Mouse (Mus musculus) midbrain, embryonic 12.5 days (tissue): ENCODE results near the gene Mef2a. TPM values are rescaled to one million over a fixed set of nuclear protein-coding genes. Genes with fewer than 3 reads are reported as not detected.

Experiments used
- ATAC-seq: fragments of 200-750 bp; cut with Nextera tagmentation; 2 replicates; pipeline ENCODE4 v1.8.0; 2017; ENCODE audit warnings: low read depth, moderate TSS enrichment, moderate library complexity; ENCODE audit not compliant: low FRiP score
- H3K27ac ChIP-seq: fragments of 300-500 bp; sonication (generic); replicated peaks from 2 replicates; pipeline ENCODE4 v1.5.1; 2016; ENCODE audit warnings: mild to moderate bottlenecking
- H3K27me3 ChIP-seq: fragments of 300-500 bp; sonication (generic); 2 replicates; pipeline ENCODE4 v1.6.1; 2016; ENCODE audit warnings: mild to moderate bottlenecking
- H3K36me3 ChIP-seq: fragments of 300-500 bp; sonication (generic); 2 replicates; pipeline ENCODE4 v1.6.1; 2016
- H3K4me1 ChIP-seq: fragments of 300-500 bp; sonication (generic); 2 replicates; pipeline ENCODE4 v1.6.1; 2016
- H3K4me2 ChIP-seq: fragments of 300-500 bp; sonication (generic); replicated peaks from 2 replicates; pipeline ENCODE4 v1.6.1; 2016; ENCODE audit warnings: mild to moderate bottlenecking, moderate library complexity
- H3K4me3 ChIP-seq: fragments of 300-500 bp; sonication (generic); 2 replicates; pipeline ENCODE4 v1.5.1; 2016; ENCODE audit warnings: mild to moderate bottlenecking
- H3K9ac ChIP-seq: fragments of 300-500 bp; sonication (generic); replicated peaks from 2 replicates; pipeline ENCODE4 v1.6.1; 2016; ENCODE audit warnings: mild to moderate bottlenecking, moderate library complexity
- H3K9me3 ChIP-seq: fragments of 300-500 bp; sonication (generic); 2 replicates; pipeline ENCODE4 v1.6.1; 2016; ENCODE audit warnings: mild to moderate bottlenecking
- WGBS: fragments of 180-500 bp; shearing (Covaris S2); methylation state at CpG from one replicate; pipeline ENCODE4 v1.1.7; 2016; 5-methylcytosine and 5-hydroxymethylcytosine counted together
- polyA plus RNA-seq: library from polyadenylated mRNA; unstranded; fragments of >200 nt; fragmentation: Nextera tagmentation; extraction: Ambion mirVana; gene quantifications from 2 replicates; pipeline ENCODE4 v1.2.1, GENCODE M21; 2016

Gene Mef2a
- polyA plus RNA-seq, 1 experiment from 2014 or later, result 29.7 TPM

DNA sequence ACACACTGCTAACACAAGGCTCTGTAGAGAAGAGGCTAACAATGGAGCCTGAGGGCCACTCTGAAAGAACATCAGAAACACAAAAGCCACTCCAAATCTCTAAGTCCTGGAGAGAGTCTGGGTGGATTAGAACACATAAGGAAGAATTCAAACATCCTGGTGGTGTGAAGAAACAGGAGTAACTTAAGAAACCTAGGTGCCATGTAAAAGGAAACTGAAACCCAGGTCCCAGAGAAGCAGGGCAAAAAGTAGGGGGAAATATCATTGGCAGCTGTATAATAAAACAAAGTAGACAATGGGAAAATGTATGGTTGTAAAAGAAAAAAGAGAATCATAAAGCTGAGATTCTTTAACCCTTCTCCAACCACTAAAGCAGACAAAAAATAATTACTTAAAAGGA, 12.8 kb downstream of the Mef2a start:
- peaks cover 7% of the 10 kb centered on the region; the same call in 1 of the 2 replicates for H3K9me3 ChIP-seq
- H3K9ac ChIP-seq, result no peak overlapping the region
- H3K4me2 ChIP-seq, result no peak overlapping the region
- H3K27me3 ChIP-seq, result no peaks in the 10 kb centered on the region
- ATAC-seq, result no peak
- H3K4me3 ChIP-seq, result no peak overlapping the region
- 0 out of 2 replicates have a peak, but pooled peaks cover 5% of the 10 kb centered on the region for H3K36me3 ChIP-seq
- H3K4me1 ChIP-seq, result no peaks in the 10 kb centered on the region
- H3K27ac ChIP-seq, result no peak overlapping the region

DNA sequence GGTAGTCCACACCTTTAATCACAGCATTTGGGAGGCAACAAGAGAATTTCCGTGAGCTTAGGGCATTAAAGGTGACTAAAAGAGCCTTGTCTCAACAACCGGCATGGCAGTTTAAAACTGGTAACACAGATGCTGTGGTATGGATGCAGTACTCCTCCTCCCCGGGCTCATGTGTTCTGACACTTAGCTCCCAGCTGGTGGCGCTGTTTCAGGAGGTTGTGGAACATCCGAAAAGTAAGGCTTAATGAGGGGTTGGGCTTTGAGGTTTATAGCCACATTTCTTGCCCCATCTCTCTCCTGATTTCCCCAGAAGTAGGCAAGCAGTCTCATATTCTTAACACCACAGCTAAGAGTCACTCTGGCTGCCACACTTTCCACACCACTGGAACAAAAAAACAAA, 16.8 kb downstream of the Mef2a start:
- Histone ChIP-seq H3K27ac (no peak overlapping the region), H3K4me3 (no peak overlapping the region), H3K9me3 (peaks cover 7% of the 10 kb centered on the region; the same call in 1 of the 2 replicates), H3K4me2 (no peak overlapping the region), H3K36me3 (0 out of 2 replicates have a peak, but pooled peaks cover 5% of the 10 kb centered on the region), H3K9ac (no peak overlapping the region), H3K27me3 (no peaks in the 10 kb centered on the region), H3K4me1 (no peaks in the 10 kb centered on the region)
- ATAC-seq, result no peak
- 96% methylated on average over 5 of the region's 5 CpGs for WGBS

DNA sequence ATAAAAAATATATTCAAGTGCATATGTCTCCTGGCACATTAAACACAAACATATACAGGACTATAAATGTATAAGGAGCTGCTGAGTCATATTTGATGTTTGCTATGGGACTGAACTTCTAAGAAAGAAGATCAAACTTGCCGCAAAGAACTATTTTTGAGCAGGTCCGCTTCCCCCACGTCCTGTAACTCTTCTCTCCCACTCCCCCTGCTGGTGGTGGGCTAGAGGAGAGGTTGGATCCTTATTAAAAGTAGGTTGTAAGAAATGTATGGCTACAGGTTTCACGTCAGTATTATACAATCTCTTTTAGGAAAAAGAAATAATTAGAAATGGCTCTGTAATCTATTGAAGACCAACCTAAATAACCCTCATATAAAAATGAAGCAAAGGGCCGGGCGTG, 19.0 kb downstream of the Mef2a start:
- H3K36me3 ChIP-seq, result 0 out of 2 replicates have a peak, but pooled peaks cover 5% of the 10 kb centered on the region
- no peaks in the 10 kb centered on the region for H3K4me1 ChIP-seq
- peaks cover 7% of the 10 kb centered on the region; the same call in 1 of the 2 replicates for H3K9me3 ChIP-seq
- no peaks in the 10 kb centered on the region for H3K27me3 ChIP-seq
- no peak overlapping the region for H3K4me3 ChIP-seq
- no peak overlapping the region for H3K9ac ChIP-seq
- no peak for ATAC-seq
- WGBS, result 88% methylated on average over 6 of the region's 6 CpGs
- H3K4me2 ChIP-seq, result no peak overlapping the region
- H3K27ac ChIP-seq, result no peak overlapping the region

DNA sequence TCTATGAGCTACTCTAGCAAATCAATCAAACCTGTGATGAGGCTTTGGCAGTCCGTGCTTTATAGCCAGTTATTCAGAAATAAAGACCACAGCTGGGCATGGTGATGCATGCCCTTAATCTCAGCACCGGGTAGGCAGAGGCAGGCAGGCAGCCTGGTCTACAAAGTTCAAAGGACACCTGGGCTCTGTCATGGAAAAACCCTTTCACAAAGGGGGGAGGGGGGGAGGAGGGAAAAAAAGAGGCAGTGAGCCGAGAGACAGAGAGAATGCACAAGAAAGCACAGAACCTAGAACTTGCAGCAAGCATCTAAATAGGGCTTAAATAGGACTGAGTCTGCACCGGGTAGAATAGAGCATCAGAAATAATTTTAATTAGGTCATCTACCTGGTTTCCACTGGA, 19.7 kb downstream of the Mef2a start:
- ATAC-seq, result no peak
- H3K9me3 ChIP-seq, result peaks cover 7% of the 10 kb centered on the region; the same call in 1 of the 2 replicates
- 81% methylated on average over 4 of the region's 4 CpGs for WGBS
- no peaks in the 10 kb centered on the region for H3K27me3 ChIP-seq
- no peak overlapping the region for H3K27ac ChIP-seq
- no peak overlapping the region for H3K4me2 ChIP-seq
- H3K36me3 ChIP-seq, result 0 out of 2 replicates have a peak, but pooled peaks cover 5% of the 10 kb centered on the region
- H3K4me1 ChIP-seq, result no peaks in the 10 kb centered on the region
- no peak overlapping the region for H3K4me3 ChIP-seq
- no peak overlapping the region for H3K9ac ChIP-seq

DNA sequence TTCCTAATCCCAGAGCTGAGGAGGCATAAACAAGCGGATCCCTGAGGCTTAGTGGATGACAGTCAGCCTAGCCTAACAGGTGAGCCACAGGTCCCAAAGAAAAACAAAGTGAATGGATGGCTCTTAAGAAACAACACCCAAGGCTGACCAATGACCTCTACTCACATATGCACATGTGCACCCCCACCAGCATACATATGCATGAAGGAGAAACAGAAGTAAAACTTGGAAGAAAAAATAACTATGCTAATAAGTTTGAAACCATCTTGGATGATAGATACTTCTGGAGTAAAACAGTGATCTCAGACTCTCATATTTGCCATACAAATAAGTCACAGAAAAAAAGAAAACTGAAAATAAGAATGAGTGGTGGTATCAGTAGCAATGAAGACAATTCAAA, 28.2 kb downstream of the Mef2a start:
- Histone ChIP-seq H3K27ac (no peak overlapping the region), H3K9ac (no peak overlapping the region), H3K36me3 (peaks cover 2% of the 10 kb centered on the region; the same call in 1 of the 2 replicates), H3K4me3 (no peak overlapping the region), H3K4me1 (no peaks in the 10 kb centered on the region), H3K27me3 (no peaks in the 10 kb centered on the region), H3K9me3 (no peaks in the 10 kb centered on the region), H3K4me2 (no peak overlapping the region)
- ATAC-seq, result no peak
- WGBS, result 65% methylated on average over 1 of the region's 1 CpGs

DNA sequence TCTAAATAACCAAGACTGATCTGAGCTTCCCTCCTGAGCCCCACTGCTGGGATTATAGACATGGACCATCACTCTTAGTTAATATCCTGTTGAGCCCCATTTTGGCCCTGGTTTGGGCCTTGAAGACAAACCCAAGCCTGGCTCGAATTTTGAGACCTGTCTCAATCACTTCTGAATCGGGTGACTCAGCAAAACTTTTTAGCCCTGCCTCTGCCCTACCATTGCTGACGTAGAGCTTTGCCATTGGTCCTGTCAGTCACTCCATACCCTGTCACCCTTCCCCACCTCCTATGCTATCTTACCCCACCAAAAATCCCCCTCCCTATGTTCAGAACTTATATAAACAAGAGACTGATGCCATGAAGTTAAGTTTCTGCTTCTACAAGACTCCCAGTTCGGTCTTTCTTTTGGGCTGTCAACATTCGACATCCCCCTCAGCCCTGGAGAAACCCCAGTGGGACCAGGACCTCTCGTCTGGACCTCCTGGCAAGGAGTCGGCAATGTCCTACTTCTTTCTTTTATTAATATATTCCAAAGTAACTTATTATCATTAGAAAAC, 30.5 kb downstream of the Mef2a start:
- H3K4me1 ChIP-seq, result no peaks in the 10 kb centered on the region

DNA sequence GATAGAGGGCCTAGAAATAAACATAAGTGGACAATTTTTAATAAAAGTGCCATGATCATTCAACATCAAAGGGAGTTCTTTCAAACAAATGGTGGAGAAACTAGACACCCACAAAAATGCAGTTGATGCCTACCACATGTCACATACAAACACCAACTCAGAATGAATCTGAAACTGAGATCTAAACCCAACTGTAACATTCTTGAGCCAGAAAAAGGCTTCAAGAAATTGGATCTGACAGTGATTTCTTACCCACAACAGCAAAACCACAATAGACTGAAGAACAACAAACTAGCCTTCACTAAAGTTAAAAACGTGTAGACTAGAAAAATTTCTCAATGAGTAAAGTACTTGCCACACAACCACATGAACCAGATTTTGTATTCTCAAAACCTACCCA, 52.3 kb downstream of the Mef2a start:
- WGBS, result 83% methylated on average over 1 of the region's 1 CpGs
- Histone ChIP-seq H3K27ac (no peak overlapping the region), H3K27me3 (no peaks in the 10 kb centered on the region), H3K36me3 (no peaks in the 10 kb centered on the region), H3K9ac (no peak overlapping the region), H3K4me1 (no peaks in the 10 kb centered on the region), H3K4me3 (no peak overlapping the region), H3K4me2 (no peak overlapping the region), H3K9me3 (no peaks in the 10 kb centered on the region)
- no peak for ATAC-seq

More for the DNA sequence above, 30.5 kb downstream of the Mef2a start:
- Histone ChIP-seq H3K27ac (no peak overlapping the region), H3K36me3 (peaks cover 2% of the 10 kb centered on the region; the same call in 1 of the 2 replicates), H3K4me2 (no peak overlapping the region), H3K27me3 (no peaks in the 10 kb centered on the region), H3K4me3 (no peak overlapping the region), H3K9ac (no peak overlapping the region), H3K9me3 (0 out of 2 replicates have a peak, but pooled peaks cover 5% of the 10 kb centered on the region)
- 88% methylated on average over 7 of the region's 7 CpGs for WGBS
- ATAC-seq, result no peak

DNA sequence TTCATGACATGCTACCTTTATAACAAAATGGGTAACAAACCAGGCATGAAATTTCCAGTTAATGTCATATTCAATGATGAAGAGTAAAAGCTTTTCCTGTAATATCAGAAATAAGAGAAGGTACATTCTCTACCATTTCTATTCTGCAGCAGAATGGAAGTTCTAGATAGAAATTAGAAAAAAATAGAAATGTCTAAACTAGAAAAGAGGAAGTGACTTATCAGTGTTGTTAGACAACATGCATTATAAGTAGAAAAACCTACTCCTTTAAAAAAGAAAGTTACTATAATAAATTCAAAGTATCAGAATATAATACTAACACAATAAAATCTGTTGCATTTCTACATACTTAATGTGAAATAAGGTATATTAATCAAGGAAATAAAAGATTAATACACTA, 54.0 kb downstream of the Mef2a start:
- no peaks in the 10 kb centered on the region for H3K27me3 ChIP-seq
- H3K9ac ChIP-seq, result no peak overlapping the region
- ATAC-seq, result no peak
- H3K27ac ChIP-seq, result no peak overlapping the region
- no peak overlapping the region for H3K4me3 ChIP-seq
- H3K4me1 ChIP-seq, result no peaks in the 10 kb centered on the region
- no peaks in the 10 kb centered on the region for H3K9me3 ChIP-seq
- H3K36me3 ChIP-seq, result 0 out of 2 replicates have a peak, but pooled peaks cover 4% of the 10 kb centered on the region
- H3K4me2 ChIP-seq, result no peak overlapping the region

DNA sequence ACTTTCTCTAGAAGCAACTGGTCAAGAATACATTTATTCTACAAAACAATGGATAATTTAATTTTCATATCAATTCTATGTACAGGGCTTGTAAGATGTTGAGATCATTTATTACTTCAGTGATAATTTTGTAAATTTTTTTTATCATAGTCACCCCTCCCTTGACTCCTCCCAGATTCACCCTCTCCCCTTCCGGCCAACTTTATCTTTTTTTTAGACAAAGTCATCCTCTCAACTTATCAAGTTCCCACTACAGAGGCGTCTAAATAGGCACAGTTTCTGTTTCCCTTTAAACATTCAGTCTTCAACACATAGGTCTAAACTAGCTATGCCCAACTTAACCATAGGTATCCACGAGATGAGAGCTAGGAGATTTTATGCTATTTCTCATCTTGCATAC, 59.5 kb downstream of the Mef2a start:
- WGBS, result 90% methylated on average over 3 of the region's 3 CpGs
- no peak for ATAC-seq
- Histone ChIP-seq H3K27me3 (no peaks in the 10 kb centered on the region), H3K4me3 (no peak overlapping the region), H3K9me3 (no peaks in the 10 kb centered on the region), H3K36me3 (0 out of 2 replicates have a peak, but pooled peaks cover 9% of the 10 kb centered on the region), H3K27ac (no peak overlapping the region), H3K4me1 (no peaks in the 10 kb centered on the region), H3K9ac (no peak overlapping the region), H3K4me2 (no peak overlapping the region)

DNA sequence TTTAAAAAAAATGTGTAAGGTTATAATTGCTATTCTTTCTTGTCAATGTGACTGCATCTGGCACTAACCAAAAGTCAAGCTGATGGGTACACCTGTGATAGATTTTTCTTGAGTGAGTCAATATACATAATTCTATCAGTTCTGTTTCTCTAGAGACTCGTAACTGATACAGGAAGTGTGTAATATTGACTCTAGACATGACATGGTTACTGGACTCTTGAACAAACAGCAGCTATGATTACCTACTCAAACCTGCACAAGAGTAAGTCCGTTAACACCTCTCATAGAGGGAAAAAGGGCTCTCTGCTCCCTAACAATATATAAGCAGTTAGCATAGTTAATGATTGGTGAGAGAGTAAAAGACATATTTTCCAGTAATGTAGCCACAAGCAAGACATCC, 62.5 kb downstream of the Mef2a start:
- no peak for ATAC-seq
- WGBS, result 88% methylated on average over 2 of the region's 2 CpGs
- Histone ChIP-seq H3K4me3 (no peak overlapping the region), H3K9ac (no peak overlapping the region), H3K9me3 (no peaks in the 10 kb centered on the region), H3K27me3 (no peaks in the 10 kb centered on the region), H3K36me3 (0 out of 2 replicates have a peak, but pooled peaks cover 9% of the 10 kb centered on the region), H3K27ac (no peak overlapping the region), H3K4me1 (no peaks in the 10 kb centered on the region), H3K4me2 (no peak overlapping the region)

DNA sequence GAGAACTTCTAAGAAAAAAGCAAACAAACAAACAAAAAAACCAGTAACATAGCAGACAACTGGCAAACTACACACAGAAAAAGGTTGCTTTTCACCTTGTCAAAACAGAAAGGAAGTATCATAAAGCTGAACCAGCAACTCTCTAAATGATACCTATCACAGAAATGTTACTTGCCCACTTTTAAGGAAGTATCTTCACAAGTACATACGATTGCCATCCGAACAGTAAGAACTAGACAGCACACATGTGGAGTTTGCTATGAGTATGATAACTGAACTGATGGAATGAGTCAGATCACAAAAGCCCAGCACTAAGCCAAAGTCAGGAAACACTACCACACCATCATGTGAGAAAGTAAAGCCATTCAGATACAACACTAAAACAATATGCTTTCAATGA, 64.6 kb downstream of the Mef2a start:
- H3K4me3 ChIP-seq, result no peak overlapping the region
- no peak overlapping the region for H3K9ac ChIP-seq
- H3K4me2 ChIP-seq, result no peak overlapping the region
- H3K27me3 ChIP-seq, result no peaks in the 10 kb centered on the region
- H3K9me3 ChIP-seq, result no peaks in the 10 kb centered on the region
- 100% methylated on average over 2 of the region's 2 CpGs for WGBS
- no peak overlapping the region for H3K27ac ChIP-seq
- H3K4me1 ChIP-seq, result no peaks in the 10 kb centered on the region
- H3K36me3 ChIP-seq, result no peaks in the 10 kb centered on the region
- no peak for ATAC-seq

DNA sequence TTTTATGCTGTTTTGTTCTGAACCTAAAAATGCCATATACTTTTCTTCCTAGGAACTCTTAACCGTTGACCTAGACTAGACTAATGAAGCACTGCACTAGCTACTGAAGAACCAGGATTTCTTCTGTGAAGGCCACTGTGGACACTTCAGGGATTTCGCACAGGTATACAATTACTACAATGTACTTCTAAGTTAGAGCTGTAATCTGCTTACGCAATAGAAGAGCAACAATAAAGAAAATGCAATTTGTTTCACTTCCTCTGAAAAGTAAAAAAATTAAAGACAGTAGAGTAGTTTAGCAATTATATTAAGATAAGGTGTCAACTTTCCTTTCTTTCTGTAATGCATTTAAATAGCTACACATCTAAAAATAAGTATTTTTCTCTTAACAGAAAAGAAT, 65.6 kb downstream of the Mef2a start:
- no peaks in the 10 kb centered on the region for H3K4me1 ChIP-seq
- H3K9me3 ChIP-seq, result no peaks in the 10 kb centered on the region
- H3K4me2 ChIP-seq, result no peak overlapping the region
- WGBS, result 96% methylated on average over 3 of the region's 3 CpGs
- H3K36me3 ChIP-seq, result no peaks in the 10 kb centered on the region
- no peaks in the 10 kb centered on the region for H3K27me3 ChIP-seq
- no peak overlapping the region for H3K4me3 ChIP-seq
- no peak overlapping the region for H3K27ac ChIP-seq
- no peak for ATAC-seq
- H3K9ac ChIP-seq, result no peak overlapping the region

DNA sequence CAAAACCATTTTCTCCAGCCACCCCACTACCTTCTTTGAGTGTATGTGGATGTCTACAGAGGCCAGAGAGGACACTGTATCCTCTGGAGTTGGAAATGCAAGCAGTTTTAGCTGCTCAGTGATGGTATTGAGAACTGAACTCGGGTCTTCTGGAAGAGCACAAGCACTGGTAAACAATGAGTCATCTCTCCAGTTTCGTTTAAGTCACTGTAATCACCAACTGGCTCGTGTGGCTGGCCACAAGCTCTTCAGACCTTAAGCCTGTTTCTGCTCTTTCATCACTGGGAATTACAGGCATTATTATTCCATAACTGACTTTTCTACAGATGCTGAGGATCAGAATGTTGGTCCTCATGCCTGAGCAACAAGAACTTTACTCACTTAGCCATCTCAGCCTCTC, 67.7 kb downstream of the Mef2a start:
- no peak overlapping the region for H3K4me2 ChIP-seq

More for the DNA sequence above, 67.7 kb downstream of the Mef2a start:
- Histone ChIP-seq H3K27ac (no peak overlapping the region), H3K4me1 (no peaks in the 10 kb centered on the region), H3K9me3 (no peaks in the 10 kb centered on the region), H3K9ac (no peak overlapping the region), H3K4me3 (no peak overlapping the region), H3K36me3 (no peaks in the 10 kb centered on the region), H3K27me3 (no peaks in the 10 kb centered on the region)
- no peak for ATAC-seq
- 91% methylated on average over 3 of the region's 3 CpGs for WGBS
